Mouse (Mus musculus): ENCODE data around the gene Rimbp2. TPM values are rescaled to one million over a fixed set of nuclear protein-coding genes. Genes with fewer than 3 reads are reported as not detected.

Rimbp2 gene
- polyA plus RNA-seq, 1 experiment from 2014 or later, result not detected

GRCm38 (mm10) chr5:128843982-128844381 lies 109.3 kb downstream of the Rimbp2 start:
- WGBS (ENCODE audit: missing documents), result 58% methylated on average over 2 of the region's 2 CpGs
- Histone ChIP-seq H3K4me3 (ENCODE audit: inconsistent target) (no peak overlapping the region), H3K79me2 (ENCODE audit: inconsistent target) (no peaks in the 10 kb centered on the region), H3K36me3 (ENCODE audit: inconsistent target) (no peaks in the 10 kb centered on the region), H3K27ac (no peak overlapping the region)

DNA sequence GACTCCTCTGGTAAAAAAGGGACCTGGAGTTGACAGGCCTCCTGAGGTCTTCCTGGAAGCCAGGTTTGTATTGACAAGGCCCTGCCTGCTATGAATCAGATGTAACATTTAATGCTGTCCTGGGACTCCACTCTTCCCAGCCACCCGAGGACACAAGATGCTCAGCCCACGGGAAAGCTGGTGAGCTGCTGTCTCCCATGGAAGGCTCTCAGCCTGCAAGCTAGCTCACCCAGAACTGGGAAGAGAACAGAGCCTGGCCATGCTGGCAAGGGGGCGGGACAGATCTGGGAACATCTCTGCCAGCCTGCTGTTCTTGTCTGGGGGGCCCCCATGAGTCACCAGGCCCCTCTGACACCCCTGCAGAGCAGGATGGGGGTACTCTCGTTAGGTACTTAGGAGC lies 111.7 kb downstream of the Rimbp2 start:
- Histone ChIP-seq H3K27ac (no peak overlapping the region), H3K4me3 (ENCODE audit: inconsistent target) (no peak overlapping the region), H3K79me2 (ENCODE audit: inconsistent target) (no peaks in the 10 kb centered on the region), H3K36me3 (ENCODE audit: inconsistent target) (no peaks in the 10 kb centered on the region)
- WGBS (ENCODE audit: missing documents), result 87% methylated on average over 4 of the region's 4 CpGs

DNA sequence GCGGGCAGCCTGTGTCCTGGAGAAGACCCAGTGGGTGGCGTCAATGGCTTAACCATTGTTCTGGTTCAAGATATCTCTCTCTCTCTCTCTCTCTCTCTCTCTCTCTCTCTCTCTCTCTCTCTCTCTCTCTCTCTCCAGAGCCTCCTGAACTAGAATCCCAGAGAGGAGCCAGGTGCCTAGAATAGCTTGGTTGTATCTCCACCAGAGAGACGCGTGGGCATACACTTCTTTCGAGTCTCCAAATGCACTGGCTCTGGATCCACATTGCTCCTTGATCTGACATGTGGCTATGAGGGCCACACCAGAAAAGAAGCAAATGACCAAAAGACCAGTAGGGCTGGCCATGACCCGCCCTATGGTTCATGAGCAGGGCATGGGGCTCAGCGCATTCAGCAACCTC lies 116.2 kb downstream of the Rimbp2 start:
- Histone ChIP-seq H3K36me3 (ENCODE audit: inconsistent target) (no peaks in the 10 kb centered on the region), H3K27ac (no peak overlapping the region), H3K79me2 (ENCODE audit: inconsistent target) (no peaks in the 10 kb centered on the region), H3K4me3 (ENCODE audit: inconsistent target) (no peak overlapping the region)
- 89% methylated on average over 7 of the region's 7 CpGs for WGBS (ENCODE audit: missing documents)

DNA sequence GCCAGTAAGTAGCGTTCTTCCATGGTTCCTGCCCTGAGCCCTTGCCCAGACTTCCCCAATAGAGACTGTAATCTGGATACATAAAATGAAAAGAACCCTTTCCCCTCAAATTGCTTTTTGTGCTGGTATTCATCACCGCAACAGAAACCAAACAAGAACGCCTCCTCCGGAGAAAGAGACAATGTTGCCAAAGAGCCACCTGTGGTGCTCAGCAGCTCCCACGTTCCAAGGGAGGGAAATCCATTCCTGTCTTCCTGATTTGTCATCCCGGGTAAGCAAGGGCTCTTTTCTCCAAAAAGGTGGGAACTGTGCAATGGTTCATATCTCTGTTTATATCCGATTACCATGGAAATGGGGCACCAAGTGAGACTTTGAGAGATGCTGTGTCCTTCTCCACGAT lies 119.2 kb downstream of the Rimbp2 start:
- H3K36me3 ChIP-seq (ENCODE audit: inconsistent target), result no peaks in the 10 kb centered on the region

DNA sequence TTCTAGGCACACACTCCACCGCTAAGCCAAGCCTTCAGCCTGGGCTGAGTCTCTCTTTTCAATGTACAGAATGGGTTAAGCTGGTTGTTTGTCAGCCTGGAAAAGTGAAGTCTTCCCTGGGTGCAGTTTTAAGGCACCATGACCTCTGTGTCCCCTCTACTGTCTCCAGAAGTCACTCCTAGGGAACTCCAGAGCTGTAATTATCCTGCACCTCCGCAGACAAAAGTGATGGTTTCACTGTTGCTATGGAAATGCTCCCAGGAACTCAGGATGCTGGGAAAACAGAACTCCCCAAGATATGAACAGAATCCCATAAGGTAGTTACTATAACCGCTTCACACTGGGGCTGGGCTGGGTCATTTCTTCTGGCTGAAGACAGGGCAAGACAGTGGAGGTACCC lies 130.4 kb downstream of the Rimbp2 start:
- Histone ChIP-seq H3K27ac (no peak overlapping the region), H3K79me2 (ENCODE audit: inconsistent target) (no peaks in the 10 kb centered on the region), H3K36me3 (ENCODE audit: inconsistent target) (no peaks in the 10 kb centered on the region), H3K4me3 (ENCODE audit: inconsistent target) (no peak overlapping the region)
- WGBS (ENCODE audit: missing documents), result 85% methylated on average over 3 of the region's 3 CpGs

More for the DNA sequence above, 119.2 kb downstream of the Rimbp2 start:
- H3K27ac ChIP-seq, result no peak overlapping the region
- no peak overlapping the region for H3K4me3 ChIP-seq (ENCODE audit: inconsistent target)
- H3K79me2 ChIP-seq (ENCODE audit: inconsistent target), result no peaks in the 10 kb centered on the region
- WGBS (ENCODE audit: missing documents), result 80% methylated on average over 8 of the region's 8 CpGs

- Histone ChIP-seq H3K36me3 (ENCODE audit: inconsistent target) (no peaks in the 10 kb centered on the region), H3K79me2 (ENCODE audit: inconsistent target) (no peaks in the 10 kb centered on the region), H3K27ac (no peak overlapping the region), H3K4me3 (ENCODE audit: inconsistent target) (no peak overlapping the region)
- 70% methylated on average over 9 of the region's 12 CpGs for WGBS (ENCODE audit: missing documents)
These were observed 133.5 kb downstream of the Rimbp2 start for GRCm38 (mm10) chr5:128819638-128820285.

- 72% methylated on average over 7 of the region's 8 CpGs for whole genome bisulfite sequencing (ENCODE audit: missing documents)
- no peak overlapping the region for H3K4me3 ChIP-seq (ENCODE audit: inconsistent target)
- no peaks in the 10 kb centered on the region for H3K79me2 ChIP-seq (ENCODE audit: inconsistent target)
- H3K27ac ChIP-seq, result no peak overlapping the region
- H3K36me3 ChIP-seq (ENCODE audit: inconsistent target), result no peaks in the 10 kb centered on the region
These were observed 137.7 kb downstream of the Rimbp2 start for GRCm38 (mm10) chr5:128815629-128816028.

GRCm38 (mm10) chr5:128815078-128815477 lies 138.2 kb downstream of the Rimbp2 start:
- no peaks in the 10 kb centered on the region for H3K36me3 ChIP-seq (ENCODE audit: inconsistent target)
- 81% methylated on average over 6 of the region's 6 CpGs for WGBS (ENCODE audit: missing documents)
- no peaks in the 10 kb centered on the region for H3K79me2 ChIP-seq (ENCODE audit: inconsistent target)
- no peak overlapping the region for H3K4me3 ChIP-seq (ENCODE audit: inconsistent target)
- H3K27ac ChIP-seq, result no peak overlapping the region

GRCm38 (mm10) chr5:128813121-128813520 lies 140.2 kb downstream of the Rimbp2 start:
- no peak overlapping the region for H3K27ac ChIP-seq
- H3K4me3 ChIP-seq (ENCODE audit: inconsistent target), result no peak overlapping the region
- 30% methylated on average over 10 of the region's 11 CpGs for WGBS (ENCODE audit: missing documents)
- H3K79me2 ChIP-seq (ENCODE audit: inconsistent target), result no peaks in the 10 kb centered on the region
- H3K36me3 ChIP-seq (ENCODE audit: inconsistent target), result no peaks in the 10 kb centered on the region

DNA sequence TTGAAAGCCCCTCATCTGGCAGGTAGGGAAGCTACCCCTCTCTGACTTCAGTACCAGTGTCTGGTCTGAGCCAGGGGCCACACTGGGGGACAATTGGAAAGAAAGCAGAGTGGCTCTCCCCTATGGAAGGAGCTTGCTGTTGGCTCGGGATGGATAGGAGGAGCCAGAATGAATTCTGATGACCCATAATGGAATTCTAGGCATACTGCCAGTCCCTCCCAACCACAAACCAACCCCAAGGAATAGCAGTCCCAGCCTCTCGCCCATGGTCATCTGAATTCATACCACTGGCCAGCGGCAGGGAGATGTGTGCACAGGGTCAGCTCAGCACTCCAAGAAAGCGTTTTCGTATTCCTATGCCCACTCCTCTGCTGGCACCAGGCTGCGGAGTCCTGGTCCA lies 141.9 kb downstream of the Rimbp2 start:
- no peaks in the 10 kb centered on the region for H3K79me2 ChIP-seq (ENCODE audit: inconsistent target)
- WGBS (ENCODE audit: missing documents), result 94% methylated on average over 6 of the region's 6 CpGs
- no peaks in the 10 kb centered on the region for H3K36me3 ChIP-seq (ENCODE audit: inconsistent target)
- no peak overlapping the region for H3K4me3 ChIP-seq (ENCODE audit: inconsistent target)
- no peak overlapping the region for H3K27ac ChIP-seq

GRCm38 (mm10) chr5:128810006-128810405 lies 143.3 kb downstream of the Rimbp2 start:
- Histone ChIP-seq H3K36me3 (ENCODE audit: inconsistent target) (no peaks in the 10 kb centered on the region), H3K4me3 (ENCODE audit: inconsistent target) (no peak overlapping the region), H3K79me2 (ENCODE audit: inconsistent target) (no peaks in the 10 kb centered on the region), H3K27ac (no peak overlapping the region)
- WGBS (ENCODE audit: missing documents), result 80% methylated on average over 12 of the region's 12 CpGs

DNA sequence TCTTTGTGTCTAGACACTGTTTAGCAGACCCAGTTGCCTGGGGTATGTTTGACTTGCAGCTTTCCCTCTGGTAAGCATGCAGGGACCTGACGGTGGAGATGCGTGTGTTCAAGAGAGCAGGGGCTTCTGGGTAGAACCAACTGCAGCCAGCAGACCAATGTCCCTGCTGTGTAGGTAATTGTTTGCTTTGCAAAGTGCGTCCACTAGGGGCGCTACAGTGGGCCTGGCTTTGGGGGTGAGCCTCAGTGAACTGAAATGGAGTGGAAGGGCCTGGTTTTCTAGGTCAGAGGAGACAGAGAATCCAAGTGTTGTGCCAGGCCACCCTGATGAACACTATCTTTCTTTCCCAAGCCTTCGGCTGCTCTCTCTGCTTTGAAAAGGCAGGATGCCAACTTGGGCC lies 143.9 kb downstream of the Rimbp2 start:
- no peak overlapping the region for H3K27ac ChIP-seq
- no peaks in the 10 kb centered on the region for H3K79me2 ChIP-seq (ENCODE audit: inconsistent target)
- WGBS (ENCODE audit: missing documents), result 62% methylated on average over 5 of the region's 5 CpGs
- no peak overlapping the region for H3K4me3 ChIP-seq (ENCODE audit: inconsistent target)
- H3K36me3 ChIP-seq (ENCODE audit: inconsistent target), result no peaks in the 10 kb centered on the region

DNA sequence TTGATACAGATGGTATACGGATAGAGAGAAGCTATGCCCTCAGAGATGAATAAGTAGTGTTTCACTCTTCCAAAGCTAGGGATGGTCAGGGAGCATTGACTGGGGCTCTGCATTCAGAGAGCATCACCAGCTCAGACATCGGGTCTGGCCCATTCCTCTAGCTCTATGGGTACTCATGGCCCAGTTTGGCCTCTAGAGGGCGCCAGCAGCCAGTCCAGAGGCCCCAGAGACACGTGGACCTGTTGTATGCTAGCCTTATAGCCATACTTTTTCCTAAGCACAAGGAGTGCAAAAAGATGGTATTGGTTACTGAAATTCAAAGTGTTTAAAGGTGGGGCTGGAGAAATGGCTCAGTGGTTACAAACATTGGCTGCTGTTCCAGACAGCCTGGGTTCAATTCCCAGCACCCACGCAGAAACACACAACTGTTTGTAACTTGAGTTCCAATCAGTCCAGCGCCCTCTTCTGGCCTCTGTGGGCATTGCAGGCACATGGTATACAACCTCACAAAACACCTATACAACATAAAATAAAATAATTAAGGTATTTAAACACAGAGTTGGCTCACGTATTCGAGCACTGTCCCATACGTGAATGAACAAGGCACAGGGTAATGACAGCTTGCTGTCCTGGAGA lies 144.6 kb downstream of the Rimbp2 start:
- 57% methylated on average over 9 of the region's 9 CpGs for WGBS (ENCODE audit: missing documents)
- no peaks in the 10 kb centered on the region for H3K79me2 ChIP-seq (ENCODE audit: inconsistent target)
- no peaks in the 10 kb centered on the region for H3K36me3 ChIP-seq (ENCODE audit: inconsistent target)
- no peak overlapping the region for H3K27ac ChIP-seq
- H3K4me3 ChIP-seq (ENCODE audit: inconsistent target), result no peak overlapping the region

- WGBS (ENCODE audit: missing documents), result 77% methylated on average over 9 of the region's 9 CpGs
- no peak overlapping the region for H3K4me3 ChIP-seq (ENCODE audit: inconsistent target)
These were observed 145.9 kb downstream of the Rimbp2 start for GRCm38 (mm10) chr5:128807408-128807807.

DNA sequence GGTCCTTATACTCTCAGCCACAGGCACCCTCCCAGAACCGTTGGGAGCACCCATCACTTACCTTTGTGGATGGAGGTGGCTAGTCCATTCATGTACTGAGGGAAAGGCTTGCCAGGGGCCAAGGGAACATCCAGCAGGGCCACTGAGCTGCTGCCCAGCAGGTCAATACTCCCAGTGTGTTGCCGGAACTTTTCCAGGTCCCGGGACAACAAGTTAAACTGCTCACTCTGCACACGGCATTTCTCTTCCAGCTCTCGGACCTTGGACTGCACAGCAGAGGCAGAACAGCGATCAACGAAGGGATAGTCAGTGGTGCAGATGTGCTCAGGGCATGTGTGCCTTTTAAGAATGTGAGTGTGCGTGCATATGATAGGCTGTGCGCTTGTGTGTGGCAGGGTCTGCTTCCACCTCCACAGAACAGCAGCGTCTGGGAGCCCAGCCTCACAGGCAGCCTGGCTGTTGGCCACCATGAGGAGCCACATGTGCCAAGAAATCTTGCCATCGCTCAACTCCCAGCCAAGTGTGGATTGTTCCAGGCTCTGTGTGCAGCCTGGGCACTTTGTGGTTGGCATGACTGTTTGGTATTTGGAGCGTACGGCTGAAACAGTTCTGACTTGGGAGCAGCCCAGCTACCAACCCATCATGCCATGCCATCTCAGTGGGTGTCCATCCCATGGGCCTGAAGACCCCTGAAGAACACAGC lies 146.8 kb downstream of the Rimbp2 start:
- Histone ChIP-seq H3K36me3 (ENCODE audit: inconsistent target) (no peaks in the 10 kb centered on the region), H3K79me2 (ENCODE audit: inconsistent target) (no peaks in the 10 kb centered on the region), H3K27ac (no peak overlapping the region), H3K4me3 (ENCODE audit: inconsistent target) (no peak overlapping the region)
- WGBS (ENCODE audit: missing documents), result 92% methylated on average over 13 of the region's 13 CpGs

More at GRCm38 (mm10) chr5:128807408-128807807, 145.9 kb downstream of the Rimbp2 start:
- Histone ChIP-seq H3K27ac (no peak overlapping the region), H3K36me3 (ENCODE audit: inconsistent target) (no peaks in the 10 kb centered on the region), H3K79me2 (ENCODE audit: inconsistent target) (no peaks in the 10 kb centered on the region)

Measured in macrophage (primary cell).